Mouse (Mus musculus) gastrocnemius, postnatal 25 days (tissue): ENCODE results near the gene Zfand5. TPM values are rescaled to one million over a fixed set of nuclear protein-coding genes. Genes with fewer than 3 reads are reported as not detected.
"Not testable (repeated sequence)": the region's sequence is repeated elsewhere in the genome, so short reads cannot be mapped to it uniquely, and the experiment has no call there.

Source experiments
- DNase-seq: peaks from one replicate; pipeline ENCODE4 v3.0.0; 2022
- long read RNA-seq, 2 experiments: library from polyadenylated mRNA; stranded (forward); transcript quantifications; one replicate each; pipeline ENCODE4 v2.0.0; 2021
- total RNA-seq, 2 experiments: library from RNA; stranded (reverse); gene quantifications; 1 replicate in 1 of 2; 2 replicates in 1 of 2; pipeline ENCODE4 v1.2.3; 2021

The Zfand5 gene
- 100 to 1,000 TPM; 193 to 218 TPM for total RNA-seq
- long read RNA-seq, experiment 1, full-length matches to known transcripts, result 232 of 263 reads
- long read RNA-seq, experiment 1, partial matches to known transcripts, result 1 of 263 reads
- long read RNA-seq, experiment 1, other reads (novel, unspliced or antisense), result 30 of 263 reads
- long read RNA-seq, experiment 2, full-length matches to known transcripts, result 328 of 361 reads
- long read RNA-seq, experiment 2, partial matches to known transcripts, result 4 of 361 reads
- long read RNA-seq, experiment 2, other reads (novel, unspliced or antisense), result 29 of 361 reads

DNA sequence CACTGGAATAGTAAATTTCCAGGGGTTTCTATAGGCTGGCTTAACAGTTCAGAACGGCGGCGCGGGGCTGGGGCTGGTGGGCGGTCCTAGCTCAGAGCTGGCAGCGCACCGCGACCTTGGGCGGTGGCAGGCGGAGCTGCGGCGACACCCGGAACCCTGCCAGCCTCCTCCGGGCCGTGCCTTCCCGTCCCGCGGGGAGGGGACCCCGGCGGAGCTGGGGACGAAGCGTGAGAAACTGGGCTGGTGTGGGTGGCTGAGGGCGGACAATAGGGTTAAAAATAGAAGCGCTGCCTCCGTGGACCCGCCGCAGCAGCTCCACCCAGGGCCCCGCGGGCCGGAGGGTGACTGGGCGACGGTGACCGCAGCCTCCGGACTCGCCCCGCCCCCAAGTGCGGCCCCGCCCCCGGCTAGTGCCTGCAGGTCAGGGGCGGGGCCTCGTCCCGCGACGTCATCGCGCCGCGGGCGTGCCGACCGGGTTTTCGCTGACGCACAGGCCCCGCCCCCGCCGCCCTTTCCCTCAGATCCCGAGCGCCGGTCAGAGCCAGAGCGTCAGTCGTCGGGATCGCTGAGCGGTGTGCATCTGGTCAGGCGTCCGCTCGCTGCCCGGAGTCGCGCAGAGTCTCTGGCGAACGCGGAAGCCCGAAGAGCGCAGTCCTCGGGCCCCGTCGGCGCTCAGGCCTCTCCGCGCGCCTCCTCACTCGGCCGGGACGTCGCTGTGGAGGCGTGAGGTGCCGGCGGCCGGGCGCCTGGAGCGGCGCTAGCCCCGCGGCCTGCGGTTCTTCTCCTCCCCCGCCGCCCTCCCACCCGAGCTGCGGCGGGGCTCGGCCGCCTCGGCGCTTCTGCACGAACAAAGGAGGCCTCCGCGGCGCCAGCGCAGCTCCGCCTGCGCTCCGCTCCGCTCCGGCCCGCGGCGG is at the start of gene Zfand5:
Gene Zfand5, plus strand, starts transcription at position 538 of the 914 bp plus-strand sequence.
- peak; percentile 99 for DNase-seq

DNA sequence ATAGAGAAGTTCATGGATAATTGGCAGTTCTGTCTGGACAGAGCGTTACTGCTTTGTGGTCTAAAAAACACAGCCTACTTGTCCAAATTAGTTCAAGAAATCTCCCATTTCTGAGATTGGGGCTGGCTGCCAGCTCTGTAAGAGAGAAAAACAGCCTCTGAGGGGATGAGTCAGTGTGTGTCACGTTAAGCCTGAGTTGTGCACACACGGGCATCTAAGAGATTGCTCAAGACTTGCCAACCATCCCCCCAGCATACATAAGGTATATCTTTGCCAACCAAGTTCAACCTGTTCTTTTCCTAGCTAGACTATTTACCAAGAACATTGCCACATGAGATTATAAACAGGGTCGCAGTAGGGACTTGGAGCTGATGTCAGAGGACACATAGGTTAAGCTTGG is 44.9 kb upstream of the Zfand5 start:
- DNase-seq, result peak; percentile 26

DNA sequence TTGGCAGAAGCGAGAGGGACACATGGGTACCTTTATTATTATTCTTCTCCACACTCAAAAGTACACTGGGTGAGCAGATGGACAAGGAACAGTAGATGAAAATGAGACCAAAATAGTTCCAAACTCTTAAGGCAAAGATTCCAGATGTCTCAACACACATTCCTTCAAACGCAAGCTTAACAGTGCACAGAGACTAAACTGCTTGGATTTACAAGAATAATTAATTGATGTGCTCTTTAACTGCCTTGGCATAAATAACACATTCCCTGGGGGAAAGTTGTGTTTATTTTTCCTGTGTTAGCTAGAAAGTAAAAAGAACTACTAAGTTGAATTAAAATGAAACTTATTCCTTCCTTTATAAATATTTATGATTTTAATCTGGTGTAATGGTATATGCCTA is 44.3 kb upstream of the Zfand5 start:
- no peak for DNase-seq

DNA sequence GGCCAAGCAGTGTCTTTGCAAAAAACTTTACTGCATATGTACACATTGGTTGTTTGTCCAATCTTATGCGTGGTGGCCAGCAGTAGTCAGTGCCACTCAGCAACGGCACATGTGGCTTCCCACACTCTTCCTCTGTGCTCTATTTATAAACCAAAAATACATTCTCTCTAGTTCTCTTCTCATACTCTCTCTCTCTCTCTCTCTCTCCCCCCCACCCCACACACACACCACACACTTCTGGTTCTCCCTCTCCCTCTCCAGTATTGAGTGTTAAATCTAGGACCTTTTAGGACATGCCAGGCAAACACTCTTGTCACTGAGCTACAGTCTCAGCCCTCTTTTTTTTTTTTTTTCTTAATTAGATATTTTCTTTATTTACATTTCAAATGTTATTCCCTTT is 23.3 kb upstream of the Zfand5 start:
- DNase-seq, result not testable (repeated sequence)

DNA sequence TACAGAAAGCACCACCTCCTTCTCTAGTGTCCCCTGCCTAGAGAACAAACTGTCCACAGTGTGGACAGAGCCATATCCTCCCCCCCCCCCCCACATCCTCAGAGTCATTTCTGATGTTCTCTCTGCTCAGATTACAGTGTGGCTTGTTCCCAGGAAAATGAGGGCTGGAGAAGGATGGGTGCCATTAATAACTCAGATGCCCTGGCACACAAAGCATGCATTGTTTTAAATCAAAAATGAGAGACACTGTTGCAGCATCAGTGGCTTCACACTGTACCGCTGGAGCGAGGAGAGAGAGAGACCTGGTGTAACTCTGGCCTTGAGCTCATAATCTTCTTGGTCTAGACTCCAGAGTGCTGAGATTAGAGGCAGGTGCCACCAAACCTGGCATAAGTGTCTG is 18.2 kb upstream of the Zfand5 start:
- DNase-seq, result peak; percentile 8

DNA sequence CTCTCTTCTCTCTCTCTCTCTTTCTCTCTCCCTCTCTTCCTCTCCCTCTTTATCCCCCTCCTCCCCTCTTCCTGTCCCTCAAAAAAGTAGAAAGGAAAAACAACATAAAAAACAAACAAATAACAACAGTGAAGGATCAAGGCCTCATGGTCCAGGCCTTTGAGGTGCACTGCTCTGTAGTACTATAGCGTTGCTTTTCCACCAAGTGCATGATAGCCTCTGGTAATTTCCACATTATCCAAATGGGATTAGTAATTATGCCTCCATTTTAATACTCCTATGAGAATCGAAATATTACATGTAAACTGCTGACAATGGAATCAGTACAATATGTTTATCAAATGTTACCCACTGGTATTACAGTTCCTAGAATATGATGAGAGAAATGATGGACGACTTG is 16.2 kb upstream of the Zfand5 start:
- DNase-seq, result no peak

DNA sequence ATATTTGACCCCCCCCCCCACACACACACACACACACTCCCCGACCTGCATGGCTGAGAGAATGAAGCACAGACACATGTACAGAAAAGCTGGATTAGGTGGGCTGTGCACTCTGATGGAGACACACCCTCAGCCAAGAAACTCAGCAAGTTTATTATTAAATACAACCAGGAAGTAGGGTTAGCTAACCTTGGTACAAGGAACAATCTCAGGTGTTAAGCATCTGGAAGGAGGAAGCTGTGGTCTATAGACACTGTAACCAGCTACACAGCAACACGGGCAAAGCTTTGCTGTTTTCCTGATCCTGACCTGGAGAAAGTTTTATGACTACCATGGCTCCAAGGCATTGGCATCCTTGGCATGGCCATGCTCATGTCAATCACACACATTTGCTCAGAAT is 12.6 kb upstream of the Zfand5 start:
- DNase-seq, result no peak

DNA sequence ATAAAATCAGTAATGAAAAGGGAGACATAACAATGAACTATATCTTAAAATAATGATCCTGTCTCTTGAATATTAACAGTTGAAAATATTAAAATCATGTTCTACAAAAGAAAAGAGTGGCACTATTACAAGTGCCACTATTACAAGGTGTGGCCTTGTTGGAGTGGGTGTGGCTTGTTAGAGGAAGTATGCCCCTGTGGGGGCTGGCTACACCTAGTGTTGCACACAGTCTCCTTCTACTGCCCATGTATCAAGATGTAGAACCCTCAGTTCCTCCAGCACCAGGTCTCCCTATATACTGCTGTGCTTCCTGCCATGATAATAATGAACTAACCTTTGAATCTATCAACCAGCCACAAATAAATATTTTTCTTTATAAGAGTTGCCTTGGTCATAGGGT is 11.8 kb upstream of the Zfand5 start:
- DNase-seq, result no peak

DNA sequence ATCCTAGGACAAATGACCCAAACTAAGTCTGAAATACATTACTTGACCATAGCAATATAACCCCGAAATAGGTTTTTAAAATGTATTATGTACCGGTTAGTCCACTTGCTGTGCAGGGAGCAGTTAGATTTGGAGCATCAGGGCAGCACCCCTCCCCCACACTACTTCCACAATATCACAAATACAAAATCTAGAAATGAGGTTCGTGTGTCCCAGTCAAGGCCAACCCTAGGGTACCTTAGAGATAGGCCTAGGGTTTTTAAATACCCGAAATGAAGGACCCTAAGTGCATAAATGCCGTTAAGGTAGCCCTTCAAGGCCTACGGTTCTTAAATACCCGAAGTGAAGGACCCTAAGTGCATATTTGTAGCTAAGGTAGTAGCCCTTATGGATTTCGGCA is 892 bp upstream of the Zfand5 start:
- DNase-seq, result no peak

DNA sequence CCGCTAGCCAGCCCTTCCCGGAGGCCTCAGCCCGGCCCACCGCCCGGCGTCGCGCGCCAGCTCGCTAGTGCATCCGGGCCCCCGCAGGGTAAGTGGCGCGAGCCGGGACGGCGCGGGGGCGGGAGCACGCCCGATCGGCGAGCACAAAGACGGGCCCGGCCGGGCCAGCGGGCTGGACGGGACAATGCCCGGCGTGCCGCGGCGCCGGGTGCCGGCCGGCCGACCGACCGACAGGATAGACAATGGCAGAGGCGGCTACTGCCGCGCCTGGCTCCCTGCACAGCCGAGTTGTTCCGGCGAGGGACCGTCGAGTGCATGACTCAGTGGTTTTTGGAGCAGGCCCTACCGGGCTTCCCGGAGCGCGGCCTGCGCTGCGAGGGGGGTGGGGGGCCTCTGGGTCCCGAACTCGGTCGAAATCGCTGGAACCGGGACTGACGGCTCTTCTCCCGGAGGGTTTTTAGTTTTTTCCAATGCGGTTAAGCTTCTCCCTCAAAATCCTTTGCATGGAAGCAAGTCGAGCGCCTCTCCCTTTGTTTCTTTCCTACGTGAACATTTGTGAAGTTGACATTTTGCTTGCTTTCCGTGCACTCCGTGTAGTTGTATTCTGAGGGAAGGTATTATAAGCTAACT is 692 bp downstream of the Zfand5 start:
- peak; percentile 76 for DNase-seq

DNA sequence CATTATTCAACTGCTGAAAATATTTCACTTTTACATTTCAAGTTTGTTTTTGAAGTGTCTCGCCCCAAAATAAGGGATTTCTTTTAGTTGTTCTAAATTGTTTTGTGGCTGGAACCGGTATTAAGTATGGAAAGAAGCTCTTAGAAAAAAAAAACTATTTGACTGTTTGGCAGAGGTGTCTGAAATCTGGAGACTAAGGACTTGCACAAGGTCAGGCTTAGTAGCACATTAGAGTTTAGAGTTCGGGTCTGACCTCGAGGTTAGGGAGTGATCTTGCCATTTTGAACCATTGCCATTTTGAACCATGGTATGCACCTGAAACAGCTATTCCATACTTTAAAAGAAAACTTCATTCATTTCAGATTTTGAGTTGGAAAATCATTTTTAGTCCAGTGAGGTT is 1.4 kb downstream of the Zfand5 start:
- no peak for DNase-seq

DNA sequence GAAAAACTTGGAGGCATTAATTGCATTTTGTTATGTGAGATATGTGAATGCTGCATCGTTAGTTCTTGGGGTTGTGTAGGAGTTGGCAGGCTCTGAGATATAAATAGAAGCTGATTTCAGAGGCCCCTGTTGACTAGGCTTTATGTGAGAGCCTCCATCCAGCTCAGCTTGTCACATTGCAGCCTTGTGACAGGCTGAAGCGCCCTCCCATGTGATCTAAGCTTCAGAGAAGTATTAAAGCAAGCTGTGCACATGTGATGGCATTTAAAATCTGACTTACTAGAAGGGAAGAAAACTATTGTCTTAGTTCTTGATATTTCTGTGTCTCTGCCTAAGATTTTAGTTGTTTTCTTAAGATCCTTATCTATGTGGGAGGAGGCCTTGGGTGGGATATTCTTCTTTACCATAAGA is 2.1 kb downstream of the Zfand5 start:
- DNase-seq, result peak; percentile 71

DNA sequence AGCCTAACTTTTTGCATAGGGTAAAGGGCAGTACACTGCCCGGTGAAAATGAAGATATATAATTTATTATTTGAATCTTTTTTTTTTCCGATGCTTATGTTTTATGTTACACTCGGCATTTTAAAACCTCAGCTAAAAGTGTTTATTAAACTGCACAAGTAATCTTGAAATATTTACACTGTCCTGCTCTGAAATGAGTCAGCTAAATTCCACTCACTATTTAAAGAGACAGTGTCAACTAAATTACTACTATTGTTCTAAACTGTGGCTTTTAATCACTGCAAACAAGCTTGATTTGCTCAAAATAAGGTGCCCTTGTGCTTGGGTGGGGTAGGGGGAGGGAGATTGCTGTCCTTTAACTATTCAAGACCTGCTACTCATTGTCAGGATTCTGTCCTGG is 2.6 kb downstream of the Zfand5 start:
- DNase-seq, result no peak

DNA sequence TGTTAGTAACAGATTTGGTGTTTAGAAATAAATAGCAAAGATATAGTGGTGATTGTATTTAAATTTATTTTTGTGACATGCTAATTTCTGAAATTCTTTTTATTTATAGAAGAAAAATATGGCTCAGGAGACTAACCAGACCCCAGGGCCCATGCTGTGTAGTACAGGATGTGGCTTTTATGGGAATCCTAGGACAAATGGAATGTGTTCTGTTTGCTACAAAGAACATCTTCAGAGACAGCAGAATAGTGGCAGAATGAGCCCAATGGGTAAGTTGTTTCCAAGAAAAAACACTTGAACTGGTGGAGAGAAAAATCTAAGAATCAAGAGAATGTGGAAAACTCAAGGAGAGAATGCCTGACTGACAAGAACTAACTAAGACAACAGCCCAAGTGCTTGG is 4.2 kb downstream of the Zfand5 start:
- no peak for DNase-seq

DNA sequence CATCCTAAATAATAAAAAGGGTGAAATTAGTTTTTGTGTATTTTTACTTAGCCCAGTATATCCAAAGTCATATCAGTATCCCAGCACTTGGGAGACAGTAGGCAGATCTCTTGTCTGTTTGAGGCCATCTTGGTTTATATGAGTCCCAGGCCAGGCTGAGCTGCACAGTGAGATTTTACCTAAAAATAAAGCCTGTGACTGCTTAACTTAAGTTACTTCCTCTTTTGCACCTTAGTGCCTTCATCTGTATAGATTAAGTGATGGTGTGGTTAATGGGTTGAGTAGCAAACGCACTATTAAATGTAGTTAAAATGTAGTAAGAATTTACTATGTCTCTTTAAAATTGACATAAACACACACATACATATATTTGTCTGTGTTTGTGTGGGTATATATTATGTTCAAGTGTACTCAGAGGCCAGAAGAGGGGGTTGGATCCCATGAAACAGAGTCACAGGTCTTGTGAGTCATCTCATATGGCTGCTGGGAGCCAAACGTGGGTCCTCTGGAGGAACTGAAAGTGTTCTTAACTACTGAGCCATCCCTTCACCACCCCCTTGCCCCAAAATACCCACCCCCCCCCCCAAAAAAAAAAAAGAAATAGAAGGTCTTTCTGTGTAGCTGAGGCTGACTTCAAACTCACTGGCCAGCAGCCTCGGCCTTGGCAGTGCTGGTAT is 14.5 kb downstream of the Zfand5 start:
- DNase-seq, result no peak

DNA sequence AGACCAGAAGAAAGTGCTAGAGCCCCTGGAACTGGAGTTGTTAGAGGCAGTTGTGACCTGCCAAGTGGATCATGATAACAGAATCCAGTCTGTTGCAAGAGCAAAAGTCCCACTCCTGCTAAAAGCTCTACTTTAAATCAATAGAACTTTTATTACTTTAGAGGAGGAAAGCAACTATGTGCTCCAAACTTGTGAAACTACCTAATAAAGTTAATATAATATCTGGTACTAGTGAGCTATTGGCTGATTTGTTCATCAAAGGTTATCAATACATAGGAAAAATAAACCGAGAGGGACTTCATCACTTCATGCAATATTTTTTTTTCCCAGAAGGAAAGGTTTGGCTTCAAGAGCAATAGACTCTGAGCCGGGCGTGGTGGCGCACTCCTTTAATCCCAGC is 25.3 kb downstream of the Zfand5 start:
- no peak for DNase-seq

DNA sequence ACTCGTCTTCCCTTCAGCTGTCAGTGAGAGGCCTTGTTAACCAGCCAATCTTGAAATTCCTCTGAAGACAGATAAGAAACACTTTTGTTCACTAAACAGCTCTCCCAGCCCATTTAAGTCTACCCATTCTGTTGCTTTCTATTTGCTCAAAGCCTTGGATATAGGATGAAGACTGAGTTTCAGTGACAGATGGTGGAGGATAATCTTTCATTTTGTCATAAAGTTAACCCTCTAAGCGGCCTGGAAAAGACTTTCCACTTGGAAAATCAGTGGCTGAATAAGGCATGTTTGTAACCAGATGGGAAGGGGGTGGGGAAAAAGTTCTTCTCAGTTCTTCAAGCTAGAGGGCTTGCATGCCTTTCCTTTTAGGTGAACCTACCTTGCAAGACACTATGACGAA is 29.7 kb downstream of the Zfand5 start:
- DNase-seq, result no peak

DNA sequence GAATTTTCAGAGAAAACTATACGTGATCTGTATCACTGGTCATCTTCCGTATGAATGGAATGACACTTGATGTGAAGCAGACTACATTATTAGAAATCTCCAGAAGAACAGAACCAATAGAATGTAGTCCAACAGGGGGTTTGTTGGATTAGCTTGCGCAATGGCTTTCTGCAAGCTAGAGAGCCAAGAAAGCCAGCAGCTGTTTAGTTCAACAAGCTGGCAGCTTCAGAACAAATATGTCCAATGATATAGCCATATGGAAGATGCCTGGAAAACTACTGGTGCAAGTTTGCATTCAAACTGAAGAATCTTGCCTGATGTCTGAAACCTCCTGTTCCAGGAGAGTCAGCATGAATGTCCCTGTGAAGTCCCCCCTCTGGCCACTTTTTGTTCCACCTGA is 35.7 kb downstream of the Zfand5 start:
- no peak for DNase-seq

DNA sequence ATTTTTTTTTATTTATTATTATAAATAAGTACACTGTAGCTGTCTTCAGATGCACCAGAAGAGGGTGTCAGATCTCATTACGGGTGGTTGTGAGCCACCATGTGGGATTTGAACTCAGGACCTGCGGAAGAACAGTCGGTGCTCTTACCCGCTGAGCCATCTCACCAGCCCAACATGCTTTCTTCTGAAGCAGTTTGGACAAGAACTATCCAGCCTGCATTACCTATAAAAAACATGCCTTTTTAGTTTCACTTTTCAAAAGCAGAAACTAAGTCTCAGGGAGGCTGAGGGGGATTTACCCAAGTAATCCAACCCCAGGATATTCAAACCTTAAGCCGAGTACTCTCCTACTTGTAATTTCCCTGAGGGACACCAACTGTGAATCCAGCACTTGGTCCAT is 38.3 kb downstream of the Zfand5 start:
- DNase-seq, result not testable (repeated sequence)

DNA sequence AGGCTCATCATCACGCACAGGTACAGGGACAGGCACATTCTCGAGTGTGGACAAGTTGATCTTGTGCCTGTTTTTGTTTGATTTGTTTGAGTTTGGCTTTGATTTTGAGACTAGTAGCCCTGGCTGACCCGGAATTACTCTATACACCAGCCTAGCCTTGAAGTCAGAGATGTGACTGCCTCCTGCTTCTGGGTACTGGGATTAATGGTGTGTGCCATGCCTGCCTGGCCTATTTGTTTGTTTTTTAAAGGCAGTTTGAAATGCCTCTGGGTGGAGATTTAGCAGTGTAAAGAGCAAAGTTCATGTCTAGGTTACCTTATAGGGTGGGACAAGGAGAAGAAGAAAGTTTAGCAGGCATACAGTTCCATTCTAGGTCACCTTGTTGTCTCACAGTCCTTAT is 43.6 kb downstream of the Zfand5 start:
- DNase-seq, result no peak

DNA sequence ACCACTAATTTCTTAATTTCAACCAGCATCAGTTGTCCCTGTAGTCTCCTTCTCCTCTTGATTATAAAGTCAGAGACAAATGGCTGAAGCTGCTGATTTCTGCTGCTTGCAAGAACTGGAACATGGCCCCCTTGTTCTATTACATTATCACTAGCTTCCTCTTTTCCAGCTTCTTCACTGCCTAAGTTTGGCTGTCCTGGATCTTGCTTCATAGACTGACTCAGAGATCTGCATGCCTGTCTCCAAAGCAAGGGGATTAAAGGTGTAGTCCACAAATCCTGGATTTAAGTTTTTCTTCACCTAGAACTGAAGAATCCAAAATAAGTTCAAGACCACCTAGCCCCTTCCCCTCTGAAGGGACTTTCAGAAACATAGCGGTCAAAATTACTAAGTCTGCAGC is 47.5 kb downstream of the Zfand5 start:
- no peak for DNase-seq

DNA sequence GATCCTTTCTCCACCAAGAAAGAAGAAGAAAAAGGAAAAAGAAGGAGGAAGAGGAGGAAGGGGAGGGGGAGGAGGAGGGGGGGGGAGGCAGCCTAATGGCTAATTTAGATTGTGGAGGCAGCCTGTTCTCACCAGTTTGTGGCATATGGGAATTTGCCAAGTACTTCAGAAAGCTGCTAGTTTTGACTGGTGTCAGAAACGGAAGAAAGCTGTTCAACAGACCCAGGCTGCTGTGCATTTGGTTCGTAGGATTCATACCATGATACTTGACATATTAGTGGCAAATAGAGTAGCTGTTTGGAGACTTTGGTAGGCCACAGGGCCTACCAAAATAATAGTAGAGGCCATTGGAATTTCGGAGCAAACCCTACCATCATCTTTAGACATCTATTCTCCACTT is 53.3 kb downstream of the Zfand5 start:
- DNase-seq, result no peak

DNA sequence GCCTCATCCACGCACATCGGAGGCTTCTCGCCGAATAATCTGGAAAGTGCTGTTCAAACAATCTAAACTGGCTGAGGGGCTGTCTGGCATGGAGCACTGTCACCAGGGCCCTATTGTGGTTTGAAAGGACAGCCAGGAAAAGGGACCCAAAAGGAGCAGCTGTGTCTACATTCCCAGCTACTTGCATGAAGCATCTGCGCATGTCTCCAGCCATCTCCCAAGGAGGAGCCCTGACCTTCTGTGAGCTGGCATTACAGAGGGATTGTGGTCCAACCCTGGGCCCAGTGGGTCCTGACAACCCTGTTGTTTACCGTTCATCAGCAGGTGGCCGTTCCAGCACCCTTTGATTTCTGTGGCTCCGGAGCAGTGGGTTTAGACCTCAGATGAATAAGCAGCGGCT is 56.9 kb downstream of the Zfand5 start:
- no peak for DNase-seq
